Mouse (Mus musculus) CH12.LX (cell line): Measurements from ENCODE around the gene Ogfod3. TPM values are rescaled to one million over a fixed set of nuclear protein-coding genes. Genes with fewer than 3 reads are reported as not detected.
A peak's percentile ranks its signal among the peaks of the same experiment; 100 is the strongest.

Experiments
- DNase-seq: peaks from one replicate; pipeline ENCODE4 v3.0.0-alpha.2; 2013; ENCODE audit errors: extremely low read depth
- H3K27ac ChIP-seq: 2 replicates; pipeline ENCODE4 v1.5.1; 2012; ENCODE audit warnings: low read depth, mild to moderate bottlenecking, control low read depth, moderate library complexity; ENCODE audit not compliant: insufficient read depth
- H3K27me3 ChIP-seq: replicated peaks from 2 replicates; pipeline ENCODE3; 2012; ENCODE audit warnings: inconsistent platforms
- H3K36me3 ChIP-seq, 2 experiments: replicated peaks in 1 of 2; 2 replicates each; pipeline versions ENCODE3 to v1.6.1; 2012; ENCODE audit warnings: inconsistent platforms in 1 of 2, low read length in 1 of 2, mild to moderate bottlenecking in 1 of 2, mixed read lengths in 1 of 2, moderate library complexity in 1 of 2; ENCODE audit not compliant: control insufficient read depth in 1 of 2, insufficient read depth in 1 of 2
- H3K4me1 ChIP-seq, 2 experiments: 2 replicates each; pipeline ENCODE4 v1.6.1; 2012; ENCODE audit warnings: inconsistent platforms in 1 of 2, moderate library complexity in 1 of 2; ENCODE audit not compliant: insufficient read depth in 2 of 2, control insufficient read depth in 1 of 2
- H3K4me2 ChIP-seq: 2 replicates; pipeline ENCODE4 v1.6.1; 2012; ENCODE audit warnings: low read depth, mild to moderate bottlenecking, control low read depth; ENCODE audit not compliant: poor library complexity, insufficient read depth, severe bottlenecking
- H3K4me3 ChIP-seq, 3 experiments: fragments of 150-350 bp in 1 of 3; sonication (generic) in 1 of 3; replicated peaks in 1 of 3; 2 replicates each; pipeline versions ENCODE3 to v1.5.1; 2011 to 2012; ENCODE audit warnings: low read depth in 2 of 3, low read length in 2 of 3, mild to moderate bottlenecking in 2 of 3, moderate library complexity in 2 of 3, control low read depth in 1 of 3, improper control_type of control experiment in 1 of 3, inconsistent platforms in 1 of 3, mixed read lengths in 1 of 3; ENCODE audit not compliant: poor library complexity in 1 of 3
- H3K79me2 ChIP-seq: replicated peaks from 2 replicates; pipeline ENCODE4 v1.6.1; 2012; ENCODE audit warnings: mild to moderate bottlenecking, moderate library complexity; ENCODE audit not compliant: control insufficient read depth, poor library complexity, insufficient read depth, severe bottlenecking; ENCODE audit errors: extremely low read depth
- H3K9ac ChIP-seq: 2 replicates; pipeline ENCODE4 v1.6.1; 2012; ENCODE audit warnings: low read depth, mild to moderate bottlenecking, control low read depth, moderate library complexity; ENCODE audit not compliant: insufficient read depth
- H3K9me3 ChIP-seq: replicated peaks from 2 replicates; pipeline ENCODE3; 2012; ENCODE audit warnings: low read length, inconsistent platforms, mixed read lengths
- CTCF ChIP-seq, 2 experiments: IDR thresholded peaks in 1 of 2; conservative IDR thresholded peaks in 1 of 2; 2 replicates each; pipeline ENCODE4 v1.5.1; 2011 to 2012; ENCODE audit warnings: low read depth in 2 of 2, low read length in 2 of 2, improper control_type of control experiment in 1 of 2, inconsistent platforms in 1 of 2, mild to moderate bottlenecking in 1 of 2, moderate library complexity in 1 of 2
- ELF1 ChIP-seq: IDR thresholded peaks from 2 replicates; pipeline ENCODE4 v1.6.1; 2014; ENCODE audit warnings: low read depth, mild to moderate bottlenecking, inconsistent platforms, low read length, improper control_type of control experiment
- IRF4 ChIP-seq: IDR thresholded peaks from 2 replicates; pipeline ENCODE4 v1.6.1; 2014; ENCODE audit warnings: low read depth, mild to moderate bottlenecking, inconsistent platforms, low read length, improper control_type of control experiment
- JUN ChIP-seq: IDR thresholded peaks from 2 replicates; pipeline ENCODE4 v1.6.1; 2011; ENCODE audit warnings: low read depth, mild to moderate bottlenecking, low read length, improper control_type of control experiment, moderate library complexity; ENCODE audit not compliant: insufficient read depth
- JUND ChIP-seq: conservative IDR thresholded peaks from 2 replicates; pipeline ENCODE4 v1.6.1; 2011; ENCODE audit warnings: low read depth, low read length, improper control_type of control experiment
- KAT2A ChIP-seq: IDR thresholded peaks from 2 replicates; pipeline ENCODE4 v1.6.1; 2012; ENCODE audit warnings: low read length, improper control_type of control experiment, inconsistent platforms; ENCODE audit not compliant: insufficient replicate concordance
- MXI1 ChIP-seq: IDR thresholded peaks from 2 replicates; pipeline ENCODE4 v1.6.1; 2011; ENCODE audit warnings: mild to moderate bottlenecking, low read depth, low read length, improper control_type of control experiment
- MYC ChIP-seq: IDR thresholded peaks from 2 replicates; pipeline ENCODE4 v1.6.1; 2011; ENCODE audit warnings: low read depth, mild to moderate bottlenecking, improper control_type of control experiment, low read length
- NRF1 ChIP-seq: IDR thresholded peaks from 2 replicates; pipeline ENCODE4 v1.6.1; 2014; ENCODE audit warnings: low read depth, mild to moderate bottlenecking, inconsistent platforms, low read length, improper control_type of control experiment, moderate library complexity
- POLR2A ChIP-seq: IDR thresholded peaks from 2 replicates; pipeline ENCODE4 v1.6.1; 2011; ENCODE audit warnings: low read depth, mild to moderate bottlenecking, improper control_type of control experiment, low read length
- RAD21 ChIP-seq: IDR thresholded peaks from 2 replicates; pipeline ENCODE4 v1.6.1; 2011; ENCODE audit warnings: low read depth, mild to moderate bottlenecking, low read length, improper control_type of control experiment, moderate library complexity
- SIN3A ChIP-seq: IDR thresholded peaks from 2 replicates; pipeline ENCODE4 v1.6.1; 2012; ENCODE audit warnings: low read length, improper control_type of control experiment, inconsistent platforms
- SMC3 ChIP-seq: IDR thresholded peaks from 2 replicates; pipeline ENCODE4 v1.6.1; 2011; ENCODE audit warnings: low read depth, low read length, improper control_type of control experiment
- TCF12 ChIP-seq: IDR thresholded peaks from 2 replicates; pipeline ENCODE4 v1.6.1; 2014; ENCODE audit warnings: low read depth, mild to moderate bottlenecking, inconsistent platforms, low read length, improper control_type of control experiment
- USF1 ChIP-seq: IDR thresholded peaks from 2 replicates; pipeline ENCODE4 v1.6.1; 2014; ENCODE audit warnings: low read depth, mild to moderate bottlenecking, inconsistent platforms, low read length, improper control_type of control experiment
- ZKSCAN1 ChIP-seq: IDR thresholded peaks from 2 replicates; pipeline ENCODE4 v1.6.1; 2012; ENCODE audit warnings: low read depth, inconsistent platforms, low read length, improper control_type of control experiment, borderline replicate concordance
- dilution Hi-C: fragments of 300-500 bp; cut with MboI; formaldehyde crosslinking; loops from 2 replicates; pipeline ENCODE4 v1.14.3; 2020; ENCODE audit warnings: low sequenced_read_pairs; ENCODE audit not compliant: extremely low pct_unique_long_range_greater_than_20kb, extremely low pct_ligation_motif_present
- in situ Hi-C: fragments of 300-500 bp; cut with MboI; formaldehyde crosslinking; loops from 3 replicates; pipeline ENCODE4 v1.14.3; 2019; ENCODE audit warnings: low sequenced_read_pairs, low pct_ligation_motif_present, low pct_unique_long_range_greater_than_20kb, mixed read lengths
- polyA plus RNA-seq: library from polyadenylated mRNA; unstranded; fragments of >175 nt; gene quantifications from 2 replicates; pipeline ENCODE4 v1.2.1, GENCODE M21; 2012; ENCODE audit warnings: low read depth; ENCODE audit not compliant: insufficient read length
- total RNA-seq, 2 experiments: library from RNA; depleted of rRNA; stranded (reverse); fragments of 300-350 nt in 1 of 2; fragments of >200 nt in 1 of 2; gene quantifications; 2 replicates each; pipeline ENCODE4 v1.2.3; 2012 to 2014

Gene Ogfod3
- total and polyA plus RNA-seq, 3 experiments = 13.7 to 18.4 (median 16.4) TPM

- H3K4me2 ChIP-seq = no peak overlapping the region
- H3K27ac ChIP-seq = no peak overlapping the region
- no peaks in the 10 kb centered on the region for H3K27me3 ChIP-seq
- peaks cover 4 to 19% of the 10 kb centered on the region in 2 experiments for H3K4me1 ChIP-seq
- TF ChIP-seq SMC3 (peak; percentile 63), CTCF (conservative IDR thresholded peaks at IDR 0.05 in 1 of 2, IDR thresholded peaks at IDR 0.05 in 1 of 2; ENCODE audit: low read depth in 2 of 2, low read length in 2 of 2) (peak; percentile 50 to 85), IRF4 (peak; percentile 26; the same call in 1 of the 2 replicates), MYC (peak; percentile 79), RAD21 (peak; percentile 83), USF1 (no peak)
- H3K36me3 ChIP-seq = peaks cover 0 to 4% of the 10 kb centered on the region in 2 experiments
- no peaks in the 10 kb centered on the region for H3K79me2 ChIP-seq
- H3K9me3 ChIP-seq = no peaks in the 10 kb centered on the region
- dilution Hi-C loops (no loop called here), in situ Hi-C loops (loop anchor here (5.0 kb wide), 1 partner anchor 139 kb away; the partner anchor contains the start of gene Sectm1b)
- no peak overlapping the region for H3K9ac ChIP-seq
- peak; percentile 72 for DNase-seq
- no peak overlapping the region for H3K4me3 ChIP-seq
Observed at GRCm38 (mm10) chr11:121201436-121202198, 2.9 kb downstream of the Ogfod3 start.

GRCm38 (mm10) chr11:121200781-121201180 is 3.7 kb downstream of the Ogfod3 start:
- H3K4me1 ChIP-seq = peaks cover 4 to 19% of the 10 kb centered on the region in 2 experiments
- no peak overlapping the region for H3K9ac ChIP-seq
- H3K79me2 ChIP-seq = no peaks in the 10 kb centered on the region
- no peak overlapping the region for H3K27ac ChIP-seq
- H3K4me2 ChIP-seq = no peak overlapping the region
- H3K27me3 ChIP-seq = no peaks in the 10 kb centered on the region
- TF ChIP-seq SIN3A (no peak), KAT2A (no peak), NRF1 (no peak), TCF12 (no peak), MXI1 (no peak), JUN (no peak), ZKSCAN1 (no peak), ELF1 (no peak), SMC3 (no peak), JUND (no peak), POLR2A (no peak)
- dilution Hi-C loops (no loop called here), in situ Hi-C loops (loop anchor here (5.0 kb wide), 1 partner anchor 138 kb away; the partner anchor contains the start of gene Sectm1b)
- H3K9me3 ChIP-seq = no peaks in the 10 kb centered on the region
- DNase-seq = no peak
- no peak overlapping the region for H3K4me3 ChIP-seq
- peaks cover 0 to 7% of the 10 kb centered on the region in 2 experiments for H3K36me3 ChIP-seq
